Mouse (Mus musculus): ENCODE results near the gene Scfd2.

Gene Scfd2

DNA sequence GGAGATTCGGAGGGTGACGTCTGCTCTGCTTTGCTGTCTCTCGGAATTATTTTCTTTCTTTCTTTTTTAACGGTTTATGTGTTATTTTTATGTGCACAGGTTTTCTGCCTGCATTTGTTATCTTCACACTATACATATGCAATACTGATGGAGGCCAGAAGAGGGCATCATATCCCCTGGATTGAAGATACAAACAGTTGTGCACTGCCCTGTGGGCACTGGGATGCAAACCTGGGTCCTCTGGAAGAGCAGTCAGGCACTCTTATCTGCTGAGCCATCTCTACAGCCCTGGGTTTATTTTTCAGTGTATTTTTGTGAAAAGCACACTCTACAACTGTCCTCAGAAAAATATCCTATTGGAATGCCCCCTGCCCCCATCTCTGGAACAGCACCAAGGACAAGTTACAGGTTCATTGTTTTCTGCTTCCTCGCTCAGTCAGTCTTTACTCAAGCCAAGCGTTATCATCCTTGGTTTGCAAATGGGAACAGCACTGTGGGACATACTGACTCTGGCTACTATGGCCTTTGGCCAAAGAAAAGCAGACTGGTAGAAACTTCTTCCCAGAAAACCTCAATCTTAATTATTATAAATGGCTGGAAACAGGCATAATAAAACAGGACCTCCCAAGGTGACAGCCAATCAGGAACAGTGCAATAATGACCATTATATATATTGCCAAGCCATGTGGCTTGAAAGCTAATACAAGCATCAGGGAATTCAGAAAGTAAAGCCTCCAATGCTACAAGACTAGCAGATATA, 75.9 kb downstream of the Scfd2 start:
- no peak for DNase-seq (ENCODE audit: low spot score)

DNA sequence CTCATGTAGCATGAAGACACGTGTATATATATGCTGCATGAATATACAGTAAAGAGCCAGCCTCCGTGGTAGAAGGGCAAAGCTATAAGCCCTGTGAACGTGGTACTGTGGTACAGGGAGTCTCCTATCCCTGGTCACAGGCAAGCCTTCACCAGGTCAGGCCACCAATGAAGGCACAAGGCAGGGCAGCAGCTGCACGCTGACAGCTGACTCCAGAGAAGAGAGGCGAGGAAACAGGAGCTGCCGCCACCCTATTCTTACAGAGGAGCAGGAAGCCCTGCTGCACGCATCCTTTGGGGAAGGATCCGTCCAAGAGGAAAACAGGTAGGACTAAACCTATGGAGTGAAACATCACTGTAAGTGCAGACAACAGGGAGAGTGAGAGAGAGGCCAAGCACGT, 76.5 kb downstream of the Scfd2 start:
- DNase-seq (ENCODE audit: low spot score) = no peak

GRCm38 (mm10) chr5:74450977-74451376, 80.6 kb downstream of the Scfd2 start:
- no peak for DNase-seq (ENCODE audit: low spot score)

DNA sequence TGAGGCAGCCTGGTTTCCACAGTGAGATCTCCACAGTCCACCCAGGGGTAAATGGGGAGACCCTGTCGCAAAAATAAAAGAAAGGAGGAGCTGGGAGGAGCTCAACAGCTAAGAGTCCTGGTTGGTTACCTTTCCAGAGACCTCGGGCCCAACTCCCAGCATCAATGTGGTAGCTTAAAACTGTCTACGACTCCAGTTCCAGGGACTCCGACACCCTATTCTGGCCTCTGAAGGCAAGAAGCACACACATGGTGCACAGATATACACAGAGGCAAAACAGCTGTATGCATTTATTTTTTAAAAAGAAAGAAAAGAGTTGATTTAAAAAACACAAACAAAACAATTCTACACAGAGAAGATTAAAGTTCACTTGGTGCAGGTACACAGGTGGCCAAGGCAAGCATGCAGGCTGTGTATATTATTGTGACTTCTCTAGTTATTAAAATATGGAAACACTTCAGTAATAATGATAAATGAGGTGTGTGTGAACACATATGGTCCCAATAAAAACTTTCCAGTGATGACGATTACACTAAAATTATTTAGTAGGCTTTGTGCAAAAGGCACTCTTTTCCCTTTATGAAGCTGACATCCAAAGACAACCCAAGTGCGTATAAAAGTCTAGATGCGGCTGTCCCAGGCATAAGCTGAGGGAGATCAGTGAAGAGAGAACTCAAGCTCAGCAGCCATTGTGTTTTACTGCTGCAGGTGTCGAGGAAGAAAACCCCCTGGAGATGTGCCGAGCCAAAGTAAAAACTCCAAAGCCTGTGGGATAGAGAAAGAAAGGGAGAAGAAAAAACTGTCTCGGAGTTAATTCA, 83.8 kb downstream of the Scfd2 start:
- no peak for DNase-seq (ENCODE audit: low spot score)

DNA sequence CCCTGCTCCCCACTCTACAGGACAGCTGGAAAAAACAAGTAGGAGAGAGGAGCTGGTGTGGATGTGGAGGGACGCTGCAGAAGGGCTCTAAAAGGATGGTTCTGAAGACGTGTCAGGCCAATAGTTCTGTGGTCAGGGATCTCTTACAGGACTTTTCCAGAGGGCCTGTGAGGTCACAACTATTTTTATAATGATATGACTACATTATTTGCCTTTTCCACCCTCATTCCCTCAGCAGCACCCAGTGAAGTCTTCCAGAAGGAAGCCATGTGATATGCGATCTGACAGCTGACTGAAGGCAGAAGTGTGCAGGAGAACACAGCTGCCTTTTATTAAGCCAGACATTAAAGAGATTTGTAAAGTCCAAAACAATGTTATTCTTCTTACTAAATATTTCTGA, 85.7 kb downstream of the Scfd2 start:
- no peak for DNase-seq (ENCODE audit: low spot score)

DNA sequence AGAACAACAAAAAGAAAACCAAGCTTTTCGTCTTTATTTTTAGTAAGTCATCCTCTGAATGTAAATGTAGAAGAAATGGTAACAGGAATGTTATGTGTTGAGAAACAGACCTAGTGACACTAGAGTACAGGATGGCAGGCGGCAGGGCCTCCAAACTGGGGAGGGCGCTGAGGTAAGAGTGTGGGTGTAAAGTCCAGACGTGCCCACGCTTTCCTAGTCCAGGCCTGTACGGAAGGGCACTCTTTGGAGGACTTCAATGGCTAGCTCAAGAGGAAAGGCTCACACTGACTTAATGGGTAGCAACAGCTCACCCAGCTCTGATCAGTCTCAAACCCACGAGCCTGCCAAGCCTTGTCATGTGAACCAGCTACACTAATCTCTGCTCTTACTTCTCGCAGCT, 93.2 kb downstream of the Scfd2 start:
- DNase-seq (ENCODE audit: low spot score) = no peak

- peak; percentile 87 for DNase-seq (ENCODE audit: low spot score)
These were observed 97.9 kb downstream of the Scfd2 start for GRCm38 (mm10) chr5:74433580-74434147.

DNA sequence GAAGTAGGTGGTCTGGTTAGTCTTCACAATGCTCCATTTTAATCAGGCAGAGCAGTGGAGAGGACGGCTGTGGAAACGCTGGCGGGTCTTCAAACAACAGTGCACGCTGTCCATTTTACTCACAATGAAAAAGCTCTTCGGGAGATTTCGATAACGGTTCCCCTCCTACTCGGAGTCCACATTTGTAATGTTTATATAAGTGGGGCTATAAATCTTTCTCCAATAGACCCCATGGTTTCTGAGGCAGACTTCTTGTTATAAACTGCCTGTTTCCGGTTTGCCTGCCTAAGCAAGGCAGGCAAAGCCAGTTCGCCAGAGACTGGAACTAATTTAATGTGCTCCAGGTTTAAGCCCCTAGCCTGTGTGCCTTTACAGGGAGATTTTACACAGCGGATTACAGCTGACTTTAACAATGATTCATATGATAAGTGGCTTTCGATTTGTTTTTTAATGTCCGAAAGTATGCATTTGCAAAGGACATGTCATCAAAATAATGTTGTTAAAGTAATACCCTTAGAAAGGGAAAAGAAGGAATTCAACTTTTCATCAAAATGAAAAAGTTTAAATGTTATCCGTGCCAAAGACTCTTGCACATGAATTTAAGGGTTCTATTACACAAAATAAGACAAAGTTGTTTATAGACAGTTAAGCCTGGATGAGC, 98.5 kb downstream of the Scfd2 start:
- DNase-seq (ENCODE audit: low spot score) = no peak

DNA sequence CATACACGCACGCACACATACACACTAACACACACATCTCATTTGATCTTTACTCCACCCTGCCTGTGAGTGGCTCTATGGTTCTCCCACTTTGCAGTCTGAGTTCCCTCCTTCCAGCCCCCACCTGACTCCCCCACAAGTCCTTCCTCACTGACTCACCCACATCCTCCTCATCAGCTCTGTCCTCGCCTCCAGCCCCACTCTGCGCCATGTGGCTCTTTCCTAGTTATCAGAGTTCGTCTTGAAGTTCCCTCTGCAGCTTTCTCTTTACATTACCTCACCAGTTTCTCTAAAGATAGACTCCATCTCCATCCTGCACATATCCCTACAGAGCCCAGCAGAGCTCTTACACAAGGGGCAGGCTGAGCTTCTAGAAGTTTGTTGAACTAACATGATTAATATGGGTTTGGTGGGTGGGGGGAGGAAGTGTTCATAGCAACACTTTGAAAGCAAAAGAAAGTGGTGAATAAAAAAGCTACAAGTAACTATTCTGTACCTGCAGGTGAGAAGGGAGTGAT, 110.9 kb downstream of the Scfd2 start:
- no peak for DNase-seq (ENCODE audit: low spot score)

DNA sequence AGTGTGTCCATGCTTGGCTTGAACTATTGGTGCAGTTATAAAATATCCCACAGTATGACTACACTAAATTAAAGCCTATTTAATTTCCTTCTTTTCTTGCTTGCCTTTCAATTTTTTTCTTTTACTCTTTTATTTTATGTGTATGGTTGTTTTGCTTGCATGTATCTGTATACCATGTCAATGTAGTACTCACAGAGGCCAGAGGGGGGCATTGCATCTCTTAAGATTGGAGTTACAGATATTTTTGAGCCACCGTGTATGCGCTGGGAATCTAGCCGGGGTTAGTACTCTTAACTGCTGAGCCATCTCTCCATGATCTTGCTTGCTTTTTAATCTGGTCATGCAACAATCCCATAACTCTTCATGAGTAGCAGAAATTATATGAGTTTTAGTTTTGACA, 119.0 kb downstream of the Scfd2 start:
- no peak for DNase-seq (ENCODE audit: low spot score)

- DNase-seq (ENCODE audit: low spot score) = no peak
These were observed 126.7 kb downstream of the Scfd2 start for GRCm38 (mm10) chr5:74404887-74405286.

DNA sequence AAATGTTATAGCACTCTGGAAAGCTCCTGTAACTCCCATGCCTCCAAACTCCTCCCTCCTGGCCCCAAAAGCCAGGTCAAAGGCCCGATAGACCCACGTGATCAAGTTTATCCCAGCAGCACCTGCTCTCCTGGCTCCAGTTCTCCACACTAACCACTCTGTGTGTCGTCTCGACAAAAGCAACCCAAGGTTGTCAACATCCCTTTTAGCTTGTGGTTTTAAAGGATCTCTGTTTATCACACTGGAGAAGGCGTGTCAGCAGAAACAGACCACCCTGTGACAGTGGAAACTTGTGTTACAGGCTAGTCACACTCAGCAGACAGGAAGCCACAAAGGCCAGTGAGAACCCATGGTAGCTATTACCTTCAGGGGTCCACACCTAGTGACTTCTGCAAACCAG, 127.5 kb downstream of the Scfd2 start:
- no peak for DNase-seq (ENCODE audit: low spot score)

DNA sequence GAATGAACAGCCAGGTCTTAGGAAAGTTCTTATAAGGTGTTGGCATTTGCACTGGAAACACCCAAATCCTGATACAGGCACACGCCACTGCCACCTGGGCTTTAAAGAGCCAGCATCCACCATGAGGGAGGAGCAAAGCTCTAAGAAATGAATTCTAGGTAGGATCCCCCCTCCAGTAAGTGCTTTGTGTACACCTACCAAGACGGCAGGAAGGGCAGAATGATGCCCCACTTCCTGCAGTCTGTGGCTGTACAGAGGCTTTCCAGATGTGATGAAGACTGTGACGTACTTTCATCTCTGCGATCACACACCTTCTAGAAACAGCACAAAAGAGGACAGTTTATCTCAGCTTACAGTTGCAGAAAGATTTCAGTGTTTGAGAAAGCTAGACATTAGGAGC, 128.9 kb downstream of the Scfd2 start:
- DNase-seq (ENCODE audit: low spot score) = no peak

DNA sequence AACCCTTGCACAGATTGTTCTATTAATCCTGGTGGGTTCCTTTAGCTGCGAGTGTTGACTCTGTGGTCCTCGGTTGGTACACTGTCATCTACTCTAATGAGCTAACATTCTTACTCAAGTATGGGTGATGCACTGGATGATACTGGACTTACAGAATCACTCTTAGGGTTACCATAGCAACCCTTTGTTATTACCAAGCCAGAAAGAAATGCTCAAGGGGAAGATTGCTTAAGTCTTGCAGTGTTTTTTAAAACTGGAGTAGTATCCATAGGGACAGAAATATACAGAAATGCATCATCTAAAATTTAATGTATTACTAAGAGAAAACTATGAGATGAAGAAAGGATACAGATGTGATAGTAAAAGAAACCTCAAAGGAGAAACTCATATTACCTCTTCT, 139.8 kb downstream of the Scfd2 start:
- no peak for DNase-seq (ENCODE audit: low spot score)

- no peak for DNase-seq (ENCODE audit: low spot score)
These were observed 140.2 kb downstream of the Scfd2 start for GRCm38 (mm10) chr5:74391346-74391745.

DNA sequence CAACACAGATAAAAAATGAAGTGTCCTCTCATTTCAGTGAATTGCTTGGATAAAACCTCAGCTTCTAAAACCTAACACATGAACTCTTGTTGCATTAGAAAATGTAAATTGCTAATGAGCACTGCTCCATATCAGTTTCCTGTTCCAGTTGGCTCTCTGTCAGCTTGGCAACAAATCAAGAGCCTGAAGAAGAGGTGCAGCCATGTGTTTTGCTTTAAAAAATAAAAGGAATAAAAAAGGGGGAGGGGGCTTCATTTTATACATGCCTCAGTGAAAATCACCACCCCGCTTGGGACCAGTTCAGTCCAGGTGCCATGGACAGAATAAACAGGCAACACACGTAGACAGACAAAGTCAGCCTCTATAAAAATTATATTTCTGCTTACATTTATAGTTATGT, 142.7 kb downstream of the Scfd2 start:
- DNase-seq (ENCODE audit: low spot score) = no peak

DNA sequence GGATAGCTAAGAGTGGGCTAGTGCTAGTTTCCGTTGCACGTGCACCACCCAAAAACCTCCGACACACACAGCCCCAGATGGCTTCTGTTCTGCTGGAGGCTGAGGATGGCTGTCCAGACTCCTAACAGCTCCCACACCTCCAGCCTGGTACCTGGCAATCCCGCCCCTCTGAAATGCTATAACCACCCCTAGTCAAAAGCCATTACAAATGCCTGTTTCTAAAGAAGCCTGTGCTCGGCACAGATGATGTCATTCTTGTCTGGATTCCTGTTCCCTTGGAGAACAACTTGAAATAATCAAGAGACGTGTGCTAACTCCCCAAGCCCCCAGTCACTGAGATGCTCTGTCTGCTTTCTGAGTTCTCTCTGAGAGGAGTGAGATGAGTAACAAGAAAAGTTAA, 143.5 kb downstream of the Scfd2 start:
- DNase-seq (ENCODE audit: low spot score) = no peak

DNA sequence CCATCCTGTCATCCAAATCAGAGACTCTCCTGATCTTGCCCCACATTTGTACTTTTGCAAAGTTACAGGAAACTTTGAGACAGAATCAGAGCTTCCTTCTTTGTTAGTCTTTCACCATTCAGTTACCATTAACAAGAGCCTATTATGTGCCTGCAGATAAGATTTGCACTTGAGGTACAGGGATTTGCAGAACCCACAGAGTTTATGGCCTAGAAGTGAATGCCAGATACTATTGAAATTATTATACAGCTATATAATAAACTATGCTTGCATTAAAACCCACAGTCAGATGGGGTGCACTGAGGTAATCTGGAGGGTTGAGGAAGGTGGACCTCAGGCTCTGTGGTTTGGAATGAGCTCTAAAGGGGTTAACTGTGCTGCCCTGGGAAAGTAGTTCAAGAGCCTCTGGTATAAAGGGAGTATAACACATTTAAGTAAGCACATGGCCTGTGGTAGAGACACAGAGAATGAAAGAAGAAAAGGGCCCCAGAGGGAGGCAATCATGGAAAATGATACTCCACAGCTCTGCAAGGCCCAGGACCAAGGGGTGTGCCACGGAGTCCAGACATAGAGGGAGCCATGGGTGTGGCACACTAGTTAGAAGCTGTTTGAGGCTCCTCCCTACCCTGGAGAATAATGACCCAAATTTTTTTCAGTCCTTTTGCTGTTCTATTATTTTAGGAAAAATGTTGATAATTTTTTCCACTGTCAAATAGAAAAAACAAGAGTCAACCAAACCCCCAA, 144.2 kb downstream of the Scfd2 start:
- no peak for DNase-seq (ENCODE audit: low spot score)

DNA sequence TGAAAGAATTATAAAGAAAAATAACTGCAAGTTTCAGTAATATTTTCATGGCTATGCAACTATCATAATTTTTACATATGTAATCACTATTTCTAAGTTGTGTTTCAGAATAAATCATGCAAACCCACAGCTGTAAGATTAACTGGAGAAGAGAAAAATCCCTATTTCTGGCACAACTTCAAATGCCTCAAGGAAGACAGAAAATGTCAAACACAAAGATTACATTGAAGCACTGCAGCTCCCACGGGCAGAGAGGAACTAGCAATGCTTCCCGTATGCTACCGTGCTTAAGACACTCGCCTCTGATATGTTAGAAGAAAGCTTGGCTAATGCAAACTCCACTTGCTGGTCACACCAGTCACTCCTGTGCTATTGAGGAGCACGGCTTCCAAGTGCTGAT, 151.5 kb downstream of the Scfd2 start:
- no peak for DNase-seq (ENCODE audit: low spot score)

DNA sequence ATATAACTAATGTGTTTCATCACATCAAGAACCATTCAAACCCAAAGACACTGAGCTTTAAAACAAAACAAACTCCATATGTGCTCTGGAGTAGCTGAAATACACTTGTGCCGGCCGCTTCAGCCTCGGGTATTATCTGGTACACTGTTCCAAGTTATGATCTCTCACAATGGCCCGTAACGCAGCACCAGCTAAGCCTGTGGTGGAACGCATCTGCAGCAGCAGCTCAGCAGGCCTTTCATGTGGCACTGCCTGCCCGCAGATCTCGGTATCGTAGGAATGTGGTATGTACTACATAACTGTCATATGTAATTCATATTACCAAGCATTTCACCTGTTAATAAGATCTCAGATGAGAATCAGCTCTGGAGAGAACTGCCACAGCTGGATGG, 164.9 kb downstream of the Scfd2 start:
- DNase-seq (ENCODE audit: low spot score) = no peak

DNA sequence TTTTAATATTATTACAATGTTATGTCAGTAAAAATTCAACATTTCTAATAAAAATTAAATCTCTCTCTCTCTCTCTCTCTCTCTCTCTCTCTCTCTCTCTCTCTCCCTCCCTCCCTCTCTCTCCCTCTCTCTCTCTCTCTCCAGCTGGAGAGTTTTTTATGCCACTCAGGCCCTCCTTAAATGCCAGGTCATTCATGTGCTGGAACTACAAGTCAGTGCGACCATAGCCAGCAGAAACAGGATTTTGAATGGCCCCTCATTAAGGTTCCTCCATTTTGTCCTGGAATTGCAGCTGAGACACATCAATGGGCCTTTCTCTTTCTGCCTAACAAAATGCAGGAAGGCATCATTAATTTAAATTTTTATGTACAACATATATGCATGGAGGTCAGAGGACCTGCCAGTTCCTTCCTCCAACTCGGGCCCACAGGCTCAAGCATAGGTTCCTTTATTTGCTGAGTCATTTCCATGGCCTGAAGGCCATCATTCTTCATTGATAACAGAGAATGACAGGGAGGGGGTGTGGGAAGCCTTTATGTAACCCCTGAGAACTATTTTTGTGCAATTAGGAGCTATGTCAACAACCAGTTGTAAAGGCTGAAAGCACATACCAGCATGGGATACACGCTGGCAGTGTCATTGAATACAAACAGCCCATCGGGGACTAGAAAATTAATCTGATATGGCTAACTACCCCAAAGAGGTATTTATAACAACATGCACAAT, 165.4 kb downstream of the Scfd2 start:
- DNase-seq (ENCODE audit: low spot score) = no peak

All from testis, postnatal 10 days (tissue).